Mouse (Mus musculus): ENCODE data around the gene B3galnt2. TPM values are rescaled to one million over a fixed set of nuclear protein-coding genes. Genes with fewer than 3 reads are reported as not detected.
"Not testable (repeated sequence)": the region's sequence is repeated elsewhere in the genome, so short reads cannot be mapped to it uniquely, and the experiment has no call there.

Gene B3galnt2
- total and polyA plus RNA-seq, 2 experiments: 19.5 to 23.6 TPM

DNA sequence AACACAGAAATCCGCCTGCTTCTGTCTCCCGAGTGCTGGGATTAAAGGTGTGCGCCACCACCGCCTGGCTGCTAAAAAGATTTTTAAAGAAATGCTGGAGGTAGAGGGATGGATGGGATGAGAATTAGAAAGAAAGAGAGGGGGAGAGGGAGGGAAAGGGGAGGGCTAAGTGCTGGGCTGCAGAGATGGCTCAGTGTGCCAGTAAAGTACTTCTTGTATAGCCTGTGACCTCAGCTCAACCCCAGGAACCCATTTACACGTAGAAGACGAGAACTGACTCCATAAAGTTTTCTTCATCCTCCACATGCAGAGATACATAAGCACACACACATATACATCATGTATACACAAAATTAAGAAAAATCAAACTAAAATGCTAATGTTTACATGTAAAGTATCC lies 71.3 kb downstream of the B3galnt2 start:
- DNase-seq (ENCODE audit: extremely low read depth, low read depth, low spot score): no peak
- no peak for TF ChIP-seq POLR2A (IDR thresholded peaks at IDR 0.05; ENCODE audit: extremely low read depth, insufficient read depth, low read length)
- H3K4me3 ChIP-seq (ENCODE audit: insufficient read depth, low read depth, low read length): no peak overlapping the region
- no peak overlapping the region for H3K27ac ChIP-seq (replicated peaks; ENCODE audit: insufficient read depth, low read depth, low read length)
- no peaks in the 10 kb centered on the region for H3K27me3 ChIP-seq (ENCODE audit: control insufficient read depth, insufficient read depth, low read length)
- peaks cover 4% of the 10 kb centered on the region; the same call in 1 of the 2 replicates for H3K79me2 ChIP-seq (ENCODE audit: control insufficient read depth, insufficient read depth, low read length)
- H3K4me1 ChIP-seq (ENCODE audit: control insufficient read depth, insufficient read depth, low read length): peaks cover 11% of the 10 kb centered on the region
- 94% methylated on average over 6 of the region's 6 CpGs for WGBS
- H3K9ac ChIP-seq (ENCODE audit: low read depth, low read length): no peak overlapping the region
- peaks cover 12% of the 10 kb centered on the region; the same call in 1 of the 2 replicates for H3K36me3 ChIP-seq (ENCODE audit: control insufficient read depth, insufficient read depth, low read length)

DNA sequence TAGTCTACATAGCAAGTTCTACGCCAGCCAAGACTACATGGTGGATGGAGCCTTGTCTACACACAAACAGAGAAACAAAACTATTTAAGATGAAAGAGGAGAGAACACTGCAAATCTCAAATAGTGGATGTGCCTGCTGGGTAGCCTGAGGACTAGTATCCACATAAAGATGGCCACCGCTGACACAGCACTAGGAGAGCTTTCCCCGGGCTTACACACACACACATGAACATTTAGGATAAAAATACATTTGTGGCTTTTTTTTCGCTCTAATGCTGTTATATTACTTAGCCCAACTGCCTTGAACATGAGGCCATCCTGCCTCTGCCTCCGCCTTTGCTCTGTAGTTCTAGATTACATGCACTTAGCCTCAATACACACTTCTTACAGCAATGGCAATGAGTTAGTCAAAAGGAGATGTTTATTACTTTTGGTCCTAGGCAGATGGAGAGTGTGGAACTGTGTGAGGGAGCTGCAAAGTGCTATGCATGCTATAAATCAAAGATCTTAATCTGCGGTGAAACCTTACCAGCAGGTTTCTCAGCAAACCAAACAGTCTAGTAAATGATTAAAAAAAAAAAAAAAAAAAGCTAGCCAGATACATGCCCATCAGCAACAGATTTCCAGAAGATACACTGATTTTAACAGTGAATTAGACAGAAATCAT lies 72.0 kb downstream of the B3galnt2 start:
- Histone ChIP-seq H3K27me3 (ENCODE audit: control insufficient read depth, insufficient read depth, low read length) (no peaks in the 10 kb centered on the region), H3K4me3 (ENCODE audit: insufficient read depth, low read depth, low read length) (no peak overlapping the region), H3K27ac (replicated peaks; ENCODE audit: insufficient read depth, low read depth, low read length) (no peak overlapping the region), H3K4me1 (ENCODE audit: control insufficient read depth, insufficient read depth, low read length) (peaks cover 16% of the 10 kb centered on the region), H3K36me3 (ENCODE audit: control insufficient read depth, insufficient read depth, low read length) (peaks cover 12% of the 10 kb centered on the region; the same call in 1 of the 2 replicates), H3K9ac (ENCODE audit: low read depth, low read length) (no peak overlapping the region), H3K79me2 (ENCODE audit: control insufficient read depth, insufficient read depth, low read length) (peaks cover 4% of the 10 kb centered on the region; the same call in 1 of the 2 replicates)
- 76% methylated on average over 6 of the region's 6 CpGs for WGBS
- DNase-seq (ENCODE audit: extremely low read depth, low read depth, low spot score): peak; percentile 49
- no peak for TF ChIP-seq POLR2A (IDR thresholded peaks at IDR 0.05; ENCODE audit: extremely low read depth, insufficient read depth, low read length)

DNA sequence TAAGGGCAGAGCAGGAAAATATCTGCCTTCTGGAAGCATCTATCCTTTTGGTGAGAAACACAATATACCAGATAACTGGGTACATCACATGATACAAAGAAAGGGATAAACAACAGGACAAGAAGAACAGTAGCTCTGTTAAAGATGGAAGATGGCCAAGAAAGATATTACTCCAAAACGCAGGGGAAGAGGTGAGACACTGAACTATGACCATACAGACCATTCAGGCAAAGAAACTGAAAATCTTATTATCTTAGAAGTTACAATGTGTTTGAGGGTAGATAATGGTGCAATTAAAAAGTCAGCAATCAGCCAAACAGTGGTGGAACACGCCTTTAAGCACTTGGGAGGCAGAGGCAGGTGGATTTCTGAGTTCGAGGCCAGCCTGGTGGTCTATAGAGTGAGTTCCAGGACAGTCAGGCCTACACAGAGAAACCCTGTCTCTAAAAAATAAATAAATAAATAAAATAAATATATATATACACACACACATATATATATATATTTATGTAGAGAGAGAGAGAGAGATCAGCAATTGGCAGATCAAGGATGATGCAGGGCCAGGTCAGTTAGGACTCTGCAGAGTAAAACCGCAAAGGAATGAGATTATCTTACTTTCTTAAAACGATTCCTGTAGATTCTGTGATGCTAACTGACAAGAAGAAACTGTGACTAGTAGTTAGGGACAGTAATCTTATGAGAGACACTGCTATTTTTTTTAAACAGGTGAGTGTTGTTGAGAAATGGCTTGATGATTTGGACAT lies 79.2 kb downstream of the B3galnt2 start:
- peak; percentile 55 for DNase-seq (ENCODE audit: extremely low read depth, low read depth, low spot score)
- peaks cover 26% of the 10 kb centered on the region for H3K4me1 ChIP-seq (ENCODE audit: control insufficient read depth, insufficient read depth, low read length)
- WGBS: 68% methylated on average over 5 of the region's 5 CpGs

DNA sequence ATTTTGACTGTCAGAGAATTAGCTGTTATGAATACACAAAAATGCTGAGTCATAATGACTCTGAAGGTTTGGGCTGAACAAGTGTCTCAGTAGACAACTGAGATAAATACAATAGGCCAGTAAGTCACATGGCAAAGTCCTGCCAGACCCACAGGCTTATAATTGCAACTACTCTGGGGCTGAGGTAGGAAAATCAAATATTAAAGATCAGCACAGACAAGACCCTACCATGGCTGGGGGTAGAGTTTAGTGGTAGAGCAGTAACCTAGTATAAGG lies 79.7 kb downstream of the B3galnt2 start:
- no peak overlapping the region for H3K4me3 ChIP-seq (ENCODE audit: insufficient read depth, low read depth, low read length)
- H3K4me1 ChIP-seq (ENCODE audit: control insufficient read depth, insufficient read depth, low read length): peaks cover 26% of the 10 kb centered on the region
- no peak overlapping the region for H3K9ac ChIP-seq (ENCODE audit: low read depth, low read length)
- H3K27ac ChIP-seq (replicated peaks; ENCODE audit: insufficient read depth, low read depth, low read length): peak overlapping the region; percentile 43; the same call in 1 of the 2 replicates
- H3K36me3 ChIP-seq (ENCODE audit: control insufficient read depth, insufficient read depth, low read length): peaks cover 2% of the 10 kb centered on the region
- no peak for TF ChIP-seq POLR2A (IDR thresholded peaks at IDR 0.05; ENCODE audit: extremely low read depth, insufficient read depth, low read length)
- TF ChIP-seq CTCF (IDR thresholded peaks at IDR 0.05; ENCODE audit: low read depth, low read length): no peak
- peak; percentile 77 for DNase-seq (ENCODE audit: extremely low read depth, low read depth, low spot score)
- peaks cover 8% of the 10 kb centered on the region; the same call in 1 of the 2 replicates for H3K79me2 ChIP-seq (ENCODE audit: control insufficient read depth, insufficient read depth, low read length)
- H3K27me3 ChIP-seq (ENCODE audit: control insufficient read depth, insufficient read depth, low read length): no peaks in the 10 kb centered on the region

More for the DNA sequence above, 79.2 kb downstream of the B3galnt2 start:
- peaks cover 5% of the 10 kb centered on the region; the same call in 1 of the 2 replicates for H3K79me2 ChIP-seq (ENCODE audit: control insufficient read depth, insufficient read depth, low read length)
- peaks cover 4% of the 10 kb centered on the region for H3K36me3 ChIP-seq (ENCODE audit: control insufficient read depth, insufficient read depth, low read length)
- no peak overlapping the region for H3K9ac ChIP-seq (ENCODE audit: low read depth, low read length)
- peak overlapping the region; percentile 69; the same call in 1 of the 2 replicates for H3K27ac ChIP-seq (replicated peaks; ENCODE audit: insufficient read depth, low read depth, low read length)
- TF ChIP-seq POLR2A (IDR thresholded peaks at IDR 0.05; ENCODE audit: extremely low read depth, insufficient read depth, low read length): no peak
- TF ChIP-seq CTCF (IDR thresholded peaks at IDR 0.05; ENCODE audit: low read depth, low read length): no peak
- H3K27me3 ChIP-seq (ENCODE audit: control insufficient read depth, insufficient read depth, low read length): no peaks in the 10 kb centered on the region
- no peak overlapping the region for H3K4me3 ChIP-seq (ENCODE audit: insufficient read depth, low read depth, low read length)

DNA sequence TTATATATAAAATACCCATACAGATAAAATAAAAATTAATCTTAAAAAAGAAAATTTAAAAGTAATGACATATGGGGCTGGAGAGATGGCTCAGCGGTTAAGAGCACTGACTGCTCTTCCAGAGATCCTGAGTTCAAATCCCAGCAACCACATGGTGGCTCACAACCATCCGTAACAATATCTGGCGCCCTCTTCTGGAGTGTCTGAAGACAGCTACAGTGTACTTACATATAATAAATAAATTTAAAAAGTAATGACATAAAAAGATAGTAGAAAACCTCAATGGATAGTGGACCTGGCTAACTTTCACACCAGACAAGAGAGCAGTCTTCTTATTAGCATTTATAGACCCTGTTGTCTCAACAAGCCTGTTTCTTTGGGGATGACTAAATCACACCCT lies 81.1 kb downstream of the B3galnt2 start:
- not testable (repeated sequence) for H3K9ac ChIP-seq (ENCODE audit: low read depth, low read length); H3K27ac ChIP-seq (replicated peaks; ENCODE audit: insufficient read depth, low read depth, low read length); H3K79me2 ChIP-seq (ENCODE audit: control insufficient read depth, insufficient read depth, low read length); H3K27me3 ChIP-seq (ENCODE audit: control insufficient read depth, insufficient read depth, low read length); DNase-seq (ENCODE audit: extremely low read depth, low read depth, low spot score); H3K36me3 ChIP-seq (ENCODE audit: control insufficient read depth, insufficient read depth, low read length); H3K4me3 ChIP-seq (ENCODE audit: insufficient read depth, low read depth, low read length)
- WGBS: 98% methylated on average over 3 of the region's 3 CpGs
- peaks cover 27% of the 10 kb centered on the region for H3K4me1 ChIP-seq (ENCODE audit: control insufficient read depth, insufficient read depth, low read length)
